Mouse (Mus musculus): Measurements from ENCODE around the gene Vamp9. TPM values are rescaled to one million over a fixed set of nuclear protein-coding genes. Genes with fewer than 3 reads are reported as not detected.

The Vamp9 gene
- 0.54 TPM in 1 of 2 replicates, not detected in the other for polyA plus RNA-seq (2012; rRNA removed)

DNA sequence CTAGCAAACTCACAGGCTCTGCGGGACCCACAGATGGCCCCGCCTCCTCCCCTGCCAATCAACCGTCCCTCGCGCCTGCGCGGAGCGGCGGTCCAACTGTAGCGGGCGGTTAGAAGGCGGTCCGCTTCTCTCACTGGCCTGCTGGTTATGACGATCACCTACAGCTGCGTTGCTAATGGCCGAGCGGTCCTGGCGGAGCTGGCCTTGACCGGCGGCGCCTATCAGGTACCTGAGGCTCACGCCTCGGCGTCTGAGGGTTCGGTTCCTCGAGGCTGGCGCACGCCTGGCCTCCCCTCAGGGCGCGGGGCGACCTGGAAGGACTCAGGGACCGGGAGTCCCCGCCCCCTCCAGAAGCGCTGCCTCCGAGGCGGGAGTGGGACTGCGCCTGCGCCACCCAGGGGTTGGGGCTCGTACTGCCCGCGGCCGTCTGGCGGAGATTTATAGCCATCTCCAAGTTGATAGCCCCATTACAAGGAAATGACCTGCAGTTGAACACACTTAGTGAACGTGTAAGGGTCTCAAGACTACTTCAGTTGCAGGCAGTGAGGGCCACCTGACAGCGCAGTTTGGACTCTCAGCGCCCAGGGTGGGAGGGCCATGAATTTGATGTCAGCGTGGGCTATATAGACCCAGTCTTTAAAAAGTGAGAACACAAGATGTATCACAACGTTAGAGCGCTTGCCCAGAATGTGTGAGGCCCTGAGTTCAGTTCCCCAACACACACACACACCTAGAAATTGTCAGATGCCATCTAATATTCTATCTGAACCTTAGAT lies at the start of gene Vamp9:
Gene Vamp9 (plus strand): TSS at position 74 of the 776 bp plus-strand sequence.

GRCm38 (mm10) chr5:99978699-99979442 lies 72.8 kb downstream of the Vamp9 start, which contains the start of the genes Hnrnpd and 4930524J08Rik:
Hnrnpd (minus strand) TSS chr5:99978938.
4930524J08Rik (plus strand) TSS chr5:99979061.

Other genes with a start within 250 kb of the Vamp9 start
- 6.3 and 6.7 TPM in 2 replicates for gene Rasgef1b, start 177.2 kb upstream of the Vamp9 start, polyA plus RNA-seq (2012; rRNA removed)
- gene Hnrnpd, start 72.7 kb downstream of the Vamp9 start, polyA plus RNA-seq (2012; rRNA removed), result 19.3 and 29.6 TPM in 2 replicates
- 2.6 and 4.3 TPM in 2 replicates for gene 4930524J08Rik, start 72.8 kb downstream of the Vamp9 start, polyA plus RNA-seq (2012; rRNA removed)
- 18.4 and 27.9 TPM in 2 replicates for gene Hnrnpdl, start 133.4 kb downstream of the Vamp9 start, polyA plus RNA-seq (2012; rRNA removed)
- 13.3 and 18.6 TPM in 2 replicates for gene Enoph1, start 133.7 kb downstream of the Vamp9 start, polyA plus RNA-seq (2012; rRNA removed)

Measured in stomach, adult 2 months (tissue).